Mouse (Mus musculus): ENCODE results near the gene Gtf2a2. TPM values are rescaled to one million over a fixed set of nuclear protein-coding genes. Genes with fewer than 3 reads are reported as not detected.

Gtf2a2 gene
- 52.0 and 56.0 TPM in 2 replicates for total RNA-seq (2023)

GRCm38 (mm10) chr9:70012408-70012901 is at the start of gene Gtf2a2:
TSS of gene Gtf2a2 (plus strand) at chr9:70012550.

GRCm38 (mm10) chr9:69989303-69990121 is 22.8 kb upstream of the Gtf2a2 start, which contains the start of gene Bnip2:
TSS of gene Bnip2 (plus strand) at chr9:69989466.

GRCm38 (mm10) chr9:70037988-70038387 is 25.6 kb downstream of the Gtf2a2 start, which contains the start of gene Gcnt3:
TSS of gene Gcnt3 (minus strand) at chr9:70038088.

Other genes with a start within 250 kb of the Gtf2a2 start
- gene Bnip2, start 23.1 kb upstream of the Gtf2a2 start, total RNA-seq (2023): 82.5 and 111 TPM in 2 replicates
- gene Gcnt3, start 25.5 kb downstream of the Gtf2a2 start, total RNA-seq (2023): not detected in 2 replicates
- not detected in 2 replicates for gene Fam81a, start 130.0 kb downstream of the Gtf2a2 start, total RNA-seq (2023)
- 0.92 and 1.6 TPM in 2 replicates for gene Myo1e, start 194.8 kb downstream of the Gtf2a2 start, total RNA-seq (2023)